Mouse (Mus musculus): ENCODE data around the gene Dcaf11.

The Dcaf11 gene

DNA sequence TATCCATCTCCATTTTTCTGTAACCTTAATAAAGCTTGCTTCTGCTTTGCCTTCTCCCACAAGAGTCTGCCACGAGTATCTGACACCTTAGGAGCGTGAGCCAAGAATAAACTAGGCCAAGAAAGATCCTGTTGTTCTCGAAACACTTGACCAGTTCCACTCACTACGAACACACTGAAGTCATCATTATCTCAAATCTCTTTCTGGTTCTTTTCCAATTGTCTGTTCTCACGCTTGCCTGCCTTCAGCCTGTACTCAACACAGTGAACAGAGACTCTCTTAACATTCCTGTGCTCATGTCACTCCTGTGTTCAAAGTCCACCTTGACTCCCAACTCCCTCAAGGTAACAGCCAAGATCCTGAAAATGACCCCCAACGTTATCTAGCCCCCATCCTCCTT lies 53.5 kb downstream of the Dcaf11 start:
- CTCF ChIA-PET = no interaction called here

- CTCF ChIA-PET = no interaction called here
Measured at GRCm38 (mm10) chr14:55614565-55615178, 54.9 kb downstream of the Dcaf11 start.

- CTCF ChIA-PET = no interaction called here
Measured at GRCm38 (mm10) chr14:55615876-55616275, 56.1 kb downstream of the Dcaf11 start.

GRCm38 (mm10) chr14:55616844-55617243 lies 57.0 kb downstream of the Dcaf11 start:
- CTCF ChIA-PET = interaction anchor here (0.6 to 0.7 kb wide), 3 partner anchors 17 to 61 kb away, joined by 4 to 10 read pairs (median 5); no protein-coding TSS in a partner anchor

DNA sequence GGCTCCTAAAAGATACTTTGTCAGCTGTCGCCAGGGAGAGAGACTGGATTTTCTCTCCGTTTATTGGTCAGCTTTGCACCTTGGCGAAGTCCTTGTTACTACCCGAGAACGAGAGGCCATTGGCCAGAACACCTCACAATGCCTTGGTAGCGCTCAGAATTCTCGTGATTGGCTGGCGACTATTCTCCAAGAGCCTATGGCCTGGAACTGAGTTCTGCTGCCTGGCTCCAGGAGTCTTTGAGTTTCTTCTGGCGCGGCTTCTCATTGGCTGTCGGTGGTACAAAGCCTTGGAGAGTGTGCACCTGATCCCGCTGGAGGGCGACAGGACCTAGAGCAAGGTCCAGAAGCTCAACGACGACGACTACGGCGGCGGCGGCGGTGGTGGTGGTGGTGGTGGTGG lies 58.0 kb downstream of the Dcaf11 start, which contains the start of gene Rec8:
Gene Rec8 (plus strand): TSS at position 216 of the 400 bp plus-strand sequence.
- CTCF ChIA-PET = interaction anchor here (0.6 to 0.8 kb wide), 2 partner anchors 163 to 1064 kb away, joined by 3 to 12 read pairs; no protein-coding TSS in a partner anchor

DNA sequence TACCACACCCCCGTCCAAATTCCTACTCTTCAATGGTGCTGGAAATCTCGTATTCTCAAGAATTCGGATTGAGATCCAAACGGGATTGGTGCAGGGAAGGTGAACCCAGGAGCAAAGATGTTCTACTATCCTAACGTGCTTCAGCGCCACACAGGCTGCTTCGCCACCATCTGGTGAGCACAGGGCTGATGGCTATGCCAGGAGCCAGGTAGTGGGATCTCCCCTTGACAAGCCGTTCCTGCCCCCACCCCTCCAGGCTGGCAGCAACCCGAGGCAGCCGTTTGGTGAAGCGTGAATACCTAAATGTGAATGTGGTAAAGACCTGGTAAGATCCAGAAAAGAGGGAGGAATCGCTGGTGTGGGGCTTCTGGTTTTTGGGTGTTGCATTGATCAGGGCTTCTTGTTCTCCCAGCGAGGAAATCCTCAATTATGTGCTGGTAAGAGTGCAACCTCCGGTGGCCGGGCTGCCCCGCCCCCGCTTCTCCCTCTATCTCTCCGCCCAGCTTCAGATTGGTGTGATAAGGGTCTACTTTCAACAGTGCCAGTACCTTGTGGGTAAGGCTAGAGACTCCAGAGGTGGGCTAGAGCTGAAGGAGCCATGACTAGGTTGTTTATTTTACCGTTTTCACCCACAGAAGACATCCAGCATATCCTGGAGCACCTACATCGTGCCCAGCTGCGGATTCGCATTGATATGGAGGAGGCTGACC lies 58.8 kb downstream of the Dcaf11 start:
- CTCF ChIA-PET = interaction anchor here (0.5 kb wide), 1 partner anchor 26 kb away, joined by 5 read pairs; no protein-coding TSS in a partner anchor
